16 mouse cellular contexts compared by ENCODE assay signal in the genomic region with DNA sequence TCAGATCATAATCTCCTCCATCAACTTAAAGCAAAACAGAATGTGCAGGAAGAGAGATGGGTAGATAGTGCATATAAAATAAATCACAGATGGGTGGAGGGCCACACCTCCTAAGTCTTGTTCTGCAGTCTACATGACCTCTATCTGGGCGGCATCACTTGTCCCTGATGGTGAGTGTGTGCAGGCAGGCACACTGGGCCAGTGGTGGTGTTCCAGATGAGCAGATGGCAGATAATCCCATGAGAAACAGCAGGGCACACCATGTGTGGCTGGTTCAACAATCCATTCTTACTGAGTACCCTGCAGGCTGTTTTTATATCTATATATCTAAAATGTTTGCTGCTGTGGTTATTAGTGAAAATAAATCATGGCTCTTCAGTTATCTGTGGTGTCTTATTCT.
"Had no signal": no experiment of that assay in that cellular context is flagged by ENCODE, and none has a peak within 500 bp of the region (broad histone marks: within the 10 kb centered on the region; RNA-seq: fewer than 3 reads in every experiment).

No protein-coding gene starts in this region.

- H3K27ac ChIP-seq: liver, embryonic 13.5 days; neural tube, embryonic 15.5 days; stomach, embryonic 15.5 days had no signal

- H3K9me3 ChIP-seq: liver, embryonic 13.5 days; neural tube, embryonic 15.5 days; stomach, embryonic 15.5 days had no signal

- H3K9ac ChIP-seq: liver, embryonic 13.5 days; neural tube, embryonic 15.5 days; stomach, embryonic 15.5 days had no signal

- H3K4me2 ChIP-seq: liver, embryonic 13.5 days; midbrain, embryonic 11.5 days; neural tube, embryonic 15.5 days; stomach, embryonic 15.5 days had no signal

- H3K4me3 ChIP-seq: liver, embryonic 13.5 days; myocyte; neural tube, embryonic 15.5 days; stomach, embryonic 15.5 days had no signal

- H3K4me1 ChIP-seq: liver, embryonic 13.5 days; neural tube, embryonic 15.5 days; stomach, embryonic 15.5 days had no signal

- H3K27me3 ChIP-seq: liver, embryonic 13.5 days; neural tube, embryonic 15.5 days; stomach, embryonic 15.5 days had no signal

- DNase-seq: kidney, adult 18-20 months; kidney, adult 9 months; kidney, postnatal 14 days; kidney, postnatal 4 days; liver, embryonic 13.5 days; lung, adult 2 months; lung, postnatal 14 days; lung, postnatal 4 days; midbrain, embryonic 14.5 days; right cerebral cortex, postnatal 25 days; spleen, adult 18-20 months; thymus, postnatal 25 days had no signal

- H3K36me3 ChIP-seq: liver, embryonic 13.5 days; neural tube, embryonic 15.5 days; stomach, embryonic 15.5 days had no signal
